Mouse (Mus musculus) bone marrow, adult 2 months (tissue): ENCODE measurements around the gene Dgki.

Source experiments
- CTCF ChIP-seq: fragments of 200-500 bp; IDR thresholded peaks from 2 replicates; pipeline ENCODE4 v1.5.1; 2011; ENCODE audit warnings: low read length, control low read depth; ENCODE audit not compliant: control insufficient read depth, insufficient read depth
- POLR2A ChIP-seq: fragments of 200-500 bp; IDR thresholded peaks from 2 replicates; pipeline ENCODE4 v1.6.1; 2011; ENCODE audit warnings: low read depth, mild to moderate bottlenecking, control low read depth, low read length, borderline replicate concordance; ENCODE audit not compliant: control insufficient read depth

GRCm38 (mm10) chr6:37276181-37276580 is 23.8 kb downstream of the Dgki start:
- TF ChIP-seq POLR2A (no peak), CTCF (no peak)
